Mouse (Mus musculus) frontal cortex, adult (tissue): ENCODE data around the gene Dmrt2.

Experiments
- ATAC-seq: cut with Nextera tagmentation; 2 replicates; pipeline ENCODE4 v1.9.2; 2017; ENCODE audit warnings: mild to moderate bottlenecking, moderate library complexity, mixed read lengths; ENCODE audit not compliant: low TSS enrichment

Gene Dmrt2

GRCm38 (mm10) chr19:25672101-25672950 lies at the start of gene Dmrt2:
Dmrt2 (plus strand) TSS chr19:25672411.
- peak; percentile 82 for ATAC-seq

- ATAC-seq, result peak; percentile 97
Observed at GRCm38 (mm10) chr19:25628490-25628889, 43.7 kb upstream of the Dmrt2 start.

DNA sequence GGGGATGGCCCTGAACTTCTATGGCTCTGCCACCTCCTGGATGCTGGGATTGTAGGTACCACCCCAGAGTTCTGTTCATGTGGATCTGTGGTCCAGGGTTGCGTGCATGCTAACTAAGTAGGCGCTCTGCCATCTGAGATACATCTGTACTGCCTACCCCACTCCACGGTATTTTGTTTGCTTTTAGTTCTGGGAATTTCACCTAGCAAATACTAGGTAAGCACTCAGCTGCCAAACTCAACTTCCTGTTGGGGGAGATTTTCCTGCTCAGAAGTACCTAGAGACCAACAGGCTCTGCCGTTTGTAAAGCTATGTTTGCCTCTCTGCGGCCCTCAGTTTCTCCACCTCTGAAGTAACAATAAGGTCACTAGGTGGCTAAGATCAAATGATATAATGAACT lies 37.1 kb upstream of the Dmrt2 start:
- ATAC-seq, result no peak

DNA sequence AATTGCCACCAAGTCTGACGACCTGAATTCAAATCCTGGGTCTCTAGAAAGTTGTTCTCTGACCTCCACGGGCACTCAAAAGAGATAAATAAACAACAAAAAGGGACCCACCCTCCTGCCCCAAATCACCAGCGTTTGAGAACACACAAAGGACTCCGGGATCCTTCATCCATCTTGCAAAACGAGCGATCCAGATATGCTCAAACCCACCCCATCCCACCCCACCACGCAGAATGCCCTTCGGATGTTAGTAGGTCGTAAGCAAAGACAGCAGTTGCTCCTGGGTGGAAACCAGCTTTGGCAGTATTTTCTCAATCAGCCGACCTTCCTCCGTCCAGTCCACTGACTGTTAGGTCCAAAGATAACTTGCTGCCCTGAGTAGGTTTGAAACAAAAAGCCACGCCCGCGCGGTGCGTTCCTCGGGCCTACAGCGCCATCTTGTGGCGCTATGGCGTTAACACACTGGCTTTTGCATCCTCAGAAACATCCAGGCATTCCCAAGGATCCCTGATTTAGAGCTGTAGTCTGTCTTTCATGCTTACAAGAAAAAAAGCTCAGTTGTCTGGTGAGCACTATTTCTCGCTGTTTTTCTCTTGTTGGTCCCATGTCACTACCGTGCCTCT lies 36.5 kb upstream of the Dmrt2 start:
- peak; percentile 82 for ATAC-seq

DNA sequence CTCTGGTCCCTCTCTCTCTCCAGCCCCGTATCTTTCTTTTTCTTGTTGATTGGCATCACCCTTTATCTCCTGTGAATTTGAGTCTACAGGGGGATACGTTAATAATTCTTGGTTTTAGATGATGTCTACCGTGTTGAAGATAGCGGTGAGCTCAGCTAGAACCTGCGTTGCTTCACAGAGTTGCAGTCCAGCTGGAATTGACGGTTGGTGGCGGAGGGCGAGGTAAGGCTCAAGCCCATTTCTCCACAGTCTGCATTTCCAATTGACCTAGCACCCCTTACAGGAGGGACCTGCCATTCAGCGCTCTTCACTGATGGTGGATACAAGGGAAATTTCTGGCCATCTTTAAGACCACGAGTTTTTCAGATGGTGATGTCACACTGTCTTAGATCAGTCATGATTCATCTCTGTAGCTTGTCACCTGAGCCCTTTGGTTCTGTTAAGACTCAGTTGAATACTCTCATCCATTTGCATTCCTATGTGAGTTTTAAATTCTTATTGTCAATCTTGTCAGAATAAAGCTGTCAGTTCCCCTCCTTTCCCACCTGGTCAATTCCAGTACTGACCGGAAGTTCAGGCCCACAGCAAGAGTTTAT lies 33.3 kb upstream of the Dmrt2 start:
- no peak for ATAC-seq

DNA sequence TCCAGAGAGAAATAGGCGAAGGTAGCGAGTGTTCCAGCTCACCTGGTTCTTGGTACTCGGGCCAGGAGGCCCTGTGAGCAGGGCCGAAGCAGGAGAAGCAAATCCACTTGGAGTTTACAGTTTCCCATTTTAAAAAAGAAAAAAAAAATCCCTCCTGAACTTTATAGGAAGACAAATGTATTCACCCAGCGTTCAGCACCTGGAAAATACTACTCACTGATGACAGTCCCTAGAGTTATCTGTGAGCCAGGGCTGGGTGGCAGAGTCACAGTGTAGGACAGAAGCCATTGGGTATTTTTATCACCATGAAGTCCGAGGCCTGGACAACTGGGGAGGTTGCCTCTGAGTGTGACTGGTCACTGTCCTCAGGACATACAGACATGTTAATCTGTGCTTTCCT lies 30.4 kb upstream of the Dmrt2 start:
- no peak for ATAC-seq

DNA sequence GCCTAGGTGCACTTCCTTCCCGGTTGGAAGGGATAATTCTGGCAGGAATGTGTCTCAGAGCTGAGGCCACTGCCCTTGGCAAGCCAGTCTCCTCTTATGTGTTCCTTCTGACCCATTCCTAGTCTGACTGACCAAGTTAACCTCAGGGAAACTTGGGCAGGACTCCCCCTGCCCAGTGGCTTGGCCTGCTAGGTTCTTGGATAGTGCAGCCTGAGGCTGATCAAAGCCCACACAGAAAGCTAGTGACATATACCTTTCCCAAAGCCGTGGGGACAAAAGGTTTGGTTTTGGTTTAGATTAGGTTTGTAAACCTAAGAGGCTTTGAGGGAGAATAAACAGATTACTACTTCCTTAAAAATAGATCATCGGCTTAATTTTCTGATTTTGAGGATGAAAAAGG lies 25.1 kb upstream of the Dmrt2 start:
- no peak for ATAC-seq

- no peak for ATAC-seq
Observed at GRCm38 (mm10) chr19:25648701-25649100, 23.5 kb upstream of the Dmrt2 start.

DNA sequence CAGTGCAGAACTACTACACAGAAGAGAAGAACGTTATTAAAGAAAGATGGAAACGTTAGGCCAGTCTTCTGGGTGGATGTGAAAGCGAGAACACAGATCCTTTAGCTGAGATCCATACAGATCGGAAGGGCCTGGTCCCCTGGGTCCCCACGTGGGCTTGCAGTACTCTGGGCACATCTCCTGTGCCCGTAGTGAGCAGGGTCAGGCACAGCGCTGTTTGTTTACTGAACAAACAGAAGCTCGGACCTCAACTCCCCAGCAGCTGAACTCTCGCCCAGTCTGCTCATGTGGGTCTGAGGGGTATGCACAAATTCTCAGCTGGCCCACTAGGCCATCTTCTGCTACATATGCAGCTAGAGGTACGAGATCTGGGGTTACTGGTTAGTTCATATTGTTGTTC lies 21.7 kb upstream of the Dmrt2 start:
- ATAC-seq, result no peak

DNA sequence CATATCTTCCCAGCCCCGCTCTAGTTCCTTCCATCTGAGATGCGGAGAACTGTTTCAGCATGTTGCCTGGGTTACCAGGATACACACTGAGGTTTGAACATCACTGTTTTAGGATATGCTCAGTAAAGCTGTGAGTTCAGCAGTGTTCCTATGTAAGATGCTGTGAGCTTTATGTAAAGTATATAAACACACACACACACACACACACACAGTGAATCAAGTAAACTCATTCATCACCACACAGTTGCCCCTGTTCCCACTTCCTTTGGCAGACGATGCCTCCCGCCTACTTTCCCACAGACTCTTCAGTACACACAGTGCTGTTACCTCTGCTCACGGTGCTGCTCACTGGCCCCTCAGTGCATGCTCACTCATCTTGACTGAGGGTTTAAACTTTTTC lies 19.7 kb upstream of the Dmrt2 start:
- peak; percentile 83 for ATAC-seq

DNA sequence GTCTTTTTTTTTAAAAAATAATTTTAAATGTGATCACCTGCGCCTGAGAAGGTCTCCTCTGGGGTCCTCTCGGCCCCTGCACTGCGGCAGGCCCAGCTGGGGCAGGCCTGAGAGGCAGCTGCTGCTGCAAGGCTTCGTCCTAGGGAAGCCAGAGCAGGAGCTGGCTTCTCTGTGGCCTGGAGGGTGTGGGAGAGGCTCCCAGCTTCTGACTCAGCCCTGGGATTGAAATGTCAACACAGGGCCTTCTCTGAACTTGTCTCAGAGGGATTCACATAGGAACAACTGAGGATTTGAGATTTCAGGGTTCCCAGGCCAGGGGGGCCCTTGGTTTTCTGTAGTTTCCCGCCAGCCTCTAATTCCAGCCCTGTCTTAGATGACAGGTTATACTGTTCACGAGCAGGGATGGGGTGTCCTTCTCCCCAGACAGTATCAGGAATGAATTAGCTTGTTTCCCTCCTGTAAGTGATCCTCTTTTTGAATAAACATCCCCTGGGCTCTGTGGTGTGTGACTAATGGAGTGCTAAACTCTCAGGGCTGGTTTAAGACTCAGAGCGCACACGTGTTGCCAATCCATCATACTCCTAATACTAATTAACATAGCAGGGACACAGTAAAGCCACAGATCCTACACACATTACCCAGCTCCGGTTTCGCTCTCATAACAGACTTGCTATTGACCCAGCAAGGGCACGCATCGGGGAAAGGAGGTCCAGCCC lies 18.0 kb upstream of the Dmrt2 start:
- no peak for ATAC-seq

DNA sequence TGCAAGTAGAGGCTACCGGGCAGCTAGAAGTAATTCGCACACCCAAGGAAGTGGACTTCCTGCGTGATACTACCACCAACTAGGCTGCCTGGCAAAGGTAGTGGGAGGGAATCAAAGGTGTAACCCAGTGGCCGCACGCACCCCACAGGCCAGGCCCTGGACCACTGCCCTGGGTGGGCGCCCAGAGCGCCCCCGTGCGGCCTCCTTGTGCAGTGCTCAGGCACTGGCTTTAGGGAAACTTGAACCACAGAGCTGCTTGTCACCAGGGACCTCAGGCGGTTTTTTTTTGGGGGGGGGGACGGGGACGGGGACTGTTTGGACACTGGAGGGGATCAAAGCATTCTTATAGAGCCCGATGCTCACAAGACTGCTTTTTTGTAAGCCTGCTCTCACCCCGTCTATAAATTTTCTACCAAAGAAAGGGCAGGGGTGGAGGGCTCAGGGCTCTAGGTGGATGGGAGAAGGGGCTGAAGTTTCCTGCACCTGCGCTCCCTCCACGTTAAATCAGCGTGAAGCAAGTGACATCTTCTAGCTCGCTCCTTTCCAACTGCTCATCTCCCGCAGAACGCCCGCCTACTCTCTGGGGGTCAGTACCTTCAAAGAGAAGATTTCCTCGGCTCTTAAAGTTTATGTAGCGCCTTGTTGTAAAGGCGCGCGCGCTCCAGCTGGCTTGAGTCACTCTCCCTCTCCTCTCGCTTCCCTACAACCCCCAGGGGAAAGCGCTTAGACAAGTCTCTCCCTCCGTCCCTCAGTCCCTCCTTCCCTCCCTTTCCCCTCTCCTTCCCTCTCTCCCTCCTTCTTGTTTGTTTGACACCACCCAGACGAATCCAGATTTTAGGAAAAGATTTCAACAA lies 6.5 kb upstream of the Dmrt2 start:
- ATAC-seq, result no peak

- no peak for ATAC-seq
Observed at GRCm38 (mm10) chr19:25667836-25668235, 4.4 kb upstream of the Dmrt2 start.

- ATAC-seq, result no peak
Observed at GRCm38 (mm10) chr19:25669593-25670248, 2.5 kb upstream of the Dmrt2 start.

- ATAC-seq, result no peak
Observed at GRCm38 (mm10) chr19:25670571-25671285, 1.5 kb upstream of the Dmrt2 start.

DNA sequence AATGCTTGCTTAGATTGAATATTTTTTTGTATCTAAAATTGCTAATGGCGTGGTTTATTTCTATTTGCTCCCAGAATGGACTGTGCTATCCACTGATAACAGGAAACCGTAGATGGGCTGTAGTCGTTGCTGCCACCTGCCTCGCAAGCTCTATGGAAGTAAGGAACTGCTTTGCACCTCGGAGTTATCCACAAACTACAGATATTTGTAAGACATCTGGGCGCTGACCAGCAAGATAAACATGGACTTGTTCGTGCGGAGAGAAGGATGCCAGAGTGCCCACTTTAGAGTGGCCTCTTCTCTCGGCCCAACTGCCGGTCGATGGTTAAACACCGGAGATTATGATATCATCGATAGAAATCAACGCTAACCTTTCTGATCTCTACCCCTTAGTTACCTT lies 530 bp upstream of the Dmrt2 start:
- ATAC-seq, result no peak

DNA sequence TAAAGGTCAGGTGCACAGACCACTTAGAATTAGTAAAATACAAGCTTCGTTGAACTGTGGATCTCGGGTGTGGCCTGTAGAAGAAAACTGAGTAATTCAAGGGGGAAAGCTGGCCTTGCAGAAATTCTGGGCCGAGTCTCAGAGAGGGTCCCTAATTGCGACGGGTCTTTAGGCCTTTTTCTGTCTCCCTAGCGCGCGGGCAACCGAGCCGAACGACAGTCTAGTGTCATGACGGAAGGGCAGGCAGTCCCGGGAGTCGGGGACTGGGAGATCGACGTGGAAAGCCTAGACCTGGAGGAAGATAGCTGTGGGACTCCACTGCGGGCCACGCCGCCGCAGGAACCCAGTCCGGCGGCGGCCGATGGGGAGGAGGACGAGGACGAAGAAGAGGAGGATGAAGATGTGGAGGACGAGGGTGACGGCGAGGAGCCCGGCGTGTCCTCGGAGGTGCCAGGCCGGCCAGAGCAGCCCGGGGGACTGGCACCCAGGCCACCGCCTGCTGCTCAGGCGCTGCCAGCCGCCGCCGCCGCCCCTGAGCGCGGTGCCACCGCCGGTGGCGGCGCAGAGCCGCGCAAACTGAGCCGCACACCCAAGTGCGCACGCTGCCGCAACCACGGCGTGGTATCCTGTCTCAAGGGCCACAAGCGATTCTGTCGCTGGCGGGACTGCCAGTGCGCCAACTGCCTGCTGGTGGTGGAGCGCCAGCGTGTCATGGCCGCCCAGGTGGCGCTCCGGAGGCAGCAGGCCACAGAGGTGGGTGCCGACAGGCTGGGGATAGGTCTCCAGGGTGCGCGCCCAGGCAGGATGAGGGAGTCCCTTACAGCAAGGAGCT lies 1.2 kb downstream of the Dmrt2 start:
- ATAC-seq, result peak; percentile 50; the same call in 1 of the 2 replicates

- ATAC-seq, result no peak
Observed at GRCm38 (mm10) chr19:25674056-25674420, 1.8 kb downstream of the Dmrt2 start.

- no peak for ATAC-seq
Observed at GRCm38 (mm10) chr19:25674744-25675143, 2.5 kb downstream of the Dmrt2 start.
